Mouse (Mus musculus) limb, embryonic 10.5 days (tissue): ENCODE data around the gene Ogfod2. TPM values are rescaled to one million over a fixed set of nuclear protein-coding genes. Genes with fewer than 3 reads are reported as not detected.
A peak's percentile ranks its signal among the peaks of the same experiment; 100 is the strongest.

Source experiments
- DNase-seq: peaks from one replicate; pipeline ENCODE4 v3.0.0-alpha.2; 2017; ENCODE audit warnings: low spot score
- H3K27ac ChIP-seq: fragments of 300-500 bp; sonication (generic); 2 replicates; pipeline ENCODE4 v1.5.1; 2016; ENCODE audit warnings: mild to moderate bottlenecking
- H3K27me3 ChIP-seq: fragments of 300-500 bp; sonication (generic); 2 replicates; pipeline ENCODE4 v1.6.1; 2016; ENCODE audit warnings: low read depth, mild to moderate bottlenecking; ENCODE audit not compliant: poor library complexity, severe bottlenecking
- H3K36me3 ChIP-seq: fragments of 300-500 bp; sonication (generic); 2 replicates; pipeline ENCODE4 v1.6.1; 2016; ENCODE audit warnings: mild to moderate bottlenecking, moderate library complexity
- H3K4me1 ChIP-seq: fragments of 300-500 bp; sonication (generic); 2 replicates; pipeline ENCODE4 v1.6.1; 2016
- H3K4me3 ChIP-seq: fragments of 300-500 bp; sonication (generic); 2 replicates; pipeline ENCODE4 v1.5.1; 2016; ENCODE audit warnings: mild to moderate bottlenecking, moderate library complexity
- H3K9me3 ChIP-seq: fragments of 300-500 bp; sonication (generic); replicated peaks from 2 replicates; pipeline ENCODE4 v1.6.1; 2016; ENCODE audit warnings: mild to moderate bottlenecking
- WGBS: fragments of 180-500 bp; shearing (Covaris S2); methylation state at CpG from one replicate; pipeline ENCODE4 v1.1.7; 2016; 5-methylcytosine and 5-hydroxymethylcytosine counted together
- polyA plus RNA-seq: library from polyadenylated mRNA; unstranded; fragments of >200 nt; fragmentation: Nextera tagmentation; extraction: Ambion mirVana; gene quantifications from 2 replicates; pipeline ENCODE4 v1.2.1, GENCODE M21; 2016

Ogfod2 gene
- polyA plus RNA-seq = 13.2 and 16.2 TPM in 2 replicates

GRCm38 (mm10) chr5:124111742-124112497, at the start of gene Ogfod2:
Ogfod2 (plus strand) TSS chr5:124112297.
- peak; percentile 98 for DNase-seq
- no peaks in the 10 kb centered on the region for H3K9me3 ChIP-seq
- under 1% methylated on average over 66 of the region's 66 CpGs for WGBS

GRCm38 (mm10) chr5:124069657-124070056, 42.4 kb upstream of the Ogfod2 start:
- Histone ChIP-seq H3K4me1 (peaks cover 20% of the 10 kb centered on the region), H3K27me3 (no peaks in the 10 kb centered on the region), H3K36me3 (no peaks in the 10 kb centered on the region), H3K4me3 (no peak overlapping the region), H3K9me3 (no peaks in the 10 kb centered on the region), H3K27ac (no peak overlapping the region)
- DNase-seq = no peak
- WGBS = 86% methylated on average over 3 of the region's 3 CpGs

More at GRCm38 (mm10) chr5:124111742-124112497, at the start of gene Ogfod2:
- H3K27me3 ChIP-seq = no peaks in the 10 kb centered on the region
- H3K36me3 ChIP-seq = peaks cover 12% of the 10 kb centered on the region; the same call in 1 of the 2 replicates
- peaks cover 35% of the 10 kb centered on the region for H3K4me1 ChIP-seq
- H3K27ac ChIP-seq = peak within 1 kb of the TSS; percentile 90
- H3K4me3 ChIP-seq = peak within 1 kb of the TSS; percentile 87

GRCm38 (mm10) chr5:124073682-124074081, 38.4 kb upstream of the Ogfod2 start:
- Histone ChIP-seq H3K36me3 (no peaks in the 10 kb centered on the region), H3K27ac (peak overlapping the region; percentile 14; the same call in 1 of the 2 replicates)
- no peak for DNase-seq

GRCm38 (mm10) chr5:124074845-124075307, 37.2 kb upstream of the Ogfod2 start:
- Histone ChIP-seq H3K4me1 (peaks cover 59% of the 10 kb centered on the region), H3K9me3 (no peaks in the 10 kb centered on the region), H3K4me3 (no peak overlapping the region), H3K27ac (no peak overlapping the region), H3K36me3 (no peaks in the 10 kb centered on the region), H3K27me3 (no peaks in the 10 kb centered on the region)
- DNase-seq = no peak
- WGBS = 51% methylated on average over 10 of the region's 10 CpGs

More at GRCm38 (mm10) chr5:124073682-124074081, 38.4 kb upstream of the Ogfod2 start:
- Histone ChIP-seq H3K27me3 (no peaks in the 10 kb centered on the region), H3K4me3 (no peak overlapping the region), H3K9me3 (no peaks in the 10 kb centered on the region), H3K4me1 (peaks cover 52% of the 10 kb centered on the region)
- 41% methylated on average over 9 of the region's 9 CpGs for WGBS

GRCm38 (mm10) chr5:124075716-124076115, 36.4 kb upstream of the Ogfod2 start:
- H3K4me3 ChIP-seq = no peak overlapping the region
- no peaks in the 10 kb centered on the region for H3K9me3 ChIP-seq
- 66% methylated on average over 9 of the region's 9 CpGs for WGBS
- no peak for DNase-seq
- H3K36me3 ChIP-seq = no peaks in the 10 kb centered on the region
- no peak overlapping the region; the same call in 1 of the 2 replicates for H3K27ac ChIP-seq
- H3K27me3 ChIP-seq = no peaks in the 10 kb centered on the region
- peaks cover 59% of the 10 kb centered on the region for H3K4me1 ChIP-seq

- no peak overlapping the region for H3K4me3 ChIP-seq
- H3K27me3 ChIP-seq = no peaks in the 10 kb centered on the region
- no peaks in the 10 kb centered on the region for H3K36me3 ChIP-seq
- WGBS = 48% methylated on average over 9 of the region's 9 CpGs
- H3K9me3 ChIP-seq = no peaks in the 10 kb centered on the region
- peaks cover 59% of the 10 kb centered on the region for H3K4me1 ChIP-seq
- no peak overlapping the region; the same call in 1 of the 2 replicates for H3K27ac ChIP-seq
- DNase-seq = no peak
These were observed 35.5 kb upstream of the Ogfod2 start for GRCm38 (mm10) chr5:124076559-124076958.

- H3K4me3 ChIP-seq = no peak overlapping the region
- DNase-seq = no peak
- H3K36me3 ChIP-seq = no peaks in the 10 kb centered on the region
- H3K27ac ChIP-seq = no peak overlapping the region
- peaks cover 52% of the 10 kb centered on the region for H3K4me1 ChIP-seq
- no peaks in the 10 kb centered on the region for H3K9me3 ChIP-seq
- H3K27me3 ChIP-seq = no peaks in the 10 kb centered on the region
- WGBS = 78% methylated on average over 13 of the region's 13 CpGs
These were observed 34.9 kb upstream of the Ogfod2 start for GRCm38 (mm10) chr5:124077241-124077640.

- Histone ChIP-seq H3K27ac (no peak overlapping the region), H3K36me3 (no peaks in the 10 kb centered on the region), H3K4me3 (no peak overlapping the region), H3K9me3 (no peaks in the 10 kb centered on the region), H3K27me3 (no peaks in the 10 kb centered on the region), H3K4me1 (peaks cover 50% of the 10 kb centered on the region)
- WGBS = 60% methylated on average over 6 of the region's 6 CpGs
- DNase-seq = no peak
These were observed 34.1 kb upstream of the Ogfod2 start for GRCm38 (mm10) chr5:124077856-124078460.

- WGBS = 52% methylated on average over 9 of the region's 9 CpGs
- no peak overlapping the region for H3K4me3 ChIP-seq
- peaks cover 44% of the 10 kb centered on the region for H3K4me1 ChIP-seq
- H3K36me3 ChIP-seq = no peaks in the 10 kb centered on the region
- no peaks in the 10 kb centered on the region for H3K9me3 ChIP-seq
- no peak for DNase-seq
- peak overlapping the region; percentile 48; the same call in 1 of the 2 replicates for H3K27ac ChIP-seq
- no peaks in the 10 kb centered on the region for H3K27me3 ChIP-seq
These were observed 33.2 kb upstream of the Ogfod2 start for GRCm38 (mm10) chr5:124078794-124079416.

- Histone ChIP-seq H3K27me3 (no peaks in the 10 kb centered on the region), H3K9me3 (no peaks in the 10 kb centered on the region), H3K4me3 (no peak overlapping the region), H3K36me3 (no peaks in the 10 kb centered on the region), H3K27ac (no peak overlapping the region), H3K4me1 (peaks cover 37% of the 10 kb centered on the region)
- no peak for DNase-seq
- WGBS = 94% methylated on average over 17 of the region's 17 CpGs
These were observed 32.2 kb upstream of the Ogfod2 start for GRCm38 (mm10) chr5:124079880-124080279.

- no peak for DNase-seq
- H3K27ac ChIP-seq = no peak overlapping the region
These were observed 29.6 kb upstream of the Ogfod2 start for GRCm38 (mm10) chr5:124082447-124082846.

GRCm38 (mm10) chr5:124082941-124083688, 29.0 kb upstream of the Ogfod2 start:
- H3K9me3 ChIP-seq = no peaks in the 10 kb centered on the region
- H3K4me1 ChIP-seq = peaks cover 12% of the 10 kb centered on the region; the same call in 1 of the 2 replicates
- whole genome bisulfite sequencing = 88% methylated on average over 17 of the region's 17 CpGs
- no peak overlapping the region for H3K27ac ChIP-seq
- H3K36me3 ChIP-seq = no peaks in the 10 kb centered on the region
- no peak for DNase-seq
- no peaks in the 10 kb centered on the region for H3K27me3 ChIP-seq
- H3K4me3 ChIP-seq = no peak overlapping the region

More at GRCm38 (mm10) chr5:124082447-124082846, 29.6 kb upstream of the Ogfod2 start:
- H3K27me3 ChIP-seq = no peaks in the 10 kb centered on the region
- peaks cover 18% of the 10 kb centered on the region; the same call in 1 of the 2 replicates for H3K4me1 ChIP-seq
- H3K36me3 ChIP-seq = no peaks in the 10 kb centered on the region
- 86% methylated on average over 10 of the region's 10 CpGs for WGBS
- H3K9me3 ChIP-seq = no peaks in the 10 kb centered on the region
- H3K4me3 ChIP-seq = no peak overlapping the region
